Mouse (Mus musculus): Measurements from ENCODE around the gene Dnah8.

Dnah8 gene

GRCm38 (mm10) chr17:30824473-30824872, 200.3 kb downstream of the Dnah8 start:
- DNase-seq (ENCODE audit: low spot score) = no peak

- DNase-seq (ENCODE audit: low spot score) = no peak
These were observed 201.7 kb downstream of the Dnah8 start for GRCm38 (mm10) chr17:30825731-30826304.

- DNase-seq (ENCODE audit: low spot score) = no peak
These were observed 207.0 kb downstream of the Dnah8 start for GRCm38 (mm10) chr17:30831170-30831569.

GRCm38 (mm10) chr17:30835419-30835818, 211.3 kb downstream of the Dnah8 start:
- no peak for DNase-seq (ENCODE audit: low spot score)

GRCm38 (mm10) chr17:30837031-30837430, 212.9 kb downstream of the Dnah8 start:
- DNase-seq (ENCODE audit: low spot score) = no peak

GRCm38 (mm10) chr17:30840046-30840445, 215.9 kb downstream of the Dnah8 start:
- DNase-seq (ENCODE audit: low spot score) = no peak

GRCm38 (mm10) chr17:30842312-30842711, 218.2 kb downstream of the Dnah8 start:
- no peak for DNase-seq (ENCODE audit: low spot score)

GRCm38 (mm10) chr17:30844321-30844791, 220.2 kb downstream of the Dnah8 start:
- no peak for DNase-seq (ENCODE audit: low spot score)

GRCm38 (mm10) chr17:30847498-30847897, 223.3 kb downstream of the Dnah8 start:
- no peak for DNase-seq (ENCODE audit: low spot score)

- DNase-seq (ENCODE audit: low spot score) = no peak
These were observed 223.9 kb downstream of the Dnah8 start for GRCm38 (mm10) chr17:30848086-30848485.

GRCm38 (mm10) chr17:30848804-30849203, 224.7 kb downstream of the Dnah8 start:
- DNase-seq (ENCODE audit: low spot score) = no peak

- DNase-seq (ENCODE audit: low spot score) = no peak
These were observed 225.7 kb downstream of the Dnah8 start for GRCm38 (mm10) chr17:30849813-30850212.

GRCm38 (mm10) chr17:30852345-30852744, 228.2 kb downstream of the Dnah8 start:
- DNase-seq (ENCODE audit: low spot score) = no peak

GRCm38 (mm10) chr17:30857347-30857746, 233.2 kb downstream of the Dnah8 start:
- DNase-seq (ENCODE audit: low spot score) = no peak

GRCm38 (mm10) chr17:30858586-30859259, 234.6 kb downstream of the Dnah8 start:
- no peak for DNase-seq (ENCODE audit: low spot score)

GRCm38 (mm10) chr17:30859989-30860585, 235.9 kb downstream of the Dnah8 start:
- no peak for DNase-seq (ENCODE audit: low spot score)

GRCm38 (mm10) chr17:30860606-30861005, 236.5 kb downstream of the Dnah8 start:
- DNase-seq (ENCODE audit: low spot score) = no peak

GRCm38 (mm10) chr17:30866281-30866680, 242.1 kb downstream of the Dnah8 start:
- no peak for DNase-seq (ENCODE audit: low spot score)

- no peak for DNase-seq (ENCODE audit: low spot score)
These were observed 242.8 kb downstream of the Dnah8 start for GRCm38 (mm10) chr17:30866966-30867365.

GRCm38 (mm10) chr17:30871040-30871439, 246.9 kb downstream of the Dnah8 start:
- no peak for DNase-seq (ENCODE audit: low spot score)

GRCm38 (mm10) chr17:30874276-30874675, 250.1 kb downstream of the Dnah8 start:
- DNase-seq (ENCODE audit: low spot score) = no peak

GRCm38 (mm10) chr17:30877456-30877855, 253.3 kb downstream of the Dnah8 start:
- DNase-seq (ENCODE audit: low spot score) = no peak

GRCm38 (mm10) chr17:30878626-30879025, 254.5 kb downstream of the Dnah8 start:
- DNase-seq (ENCODE audit: low spot score) = no peak
